8 mouse cellular contexts compared by ENCODE assay signal in genomic region chr15:89314511-89315189, GRCm38 (mm10). TPM values are rescaled to one million over a fixed set of nuclear protein-coding genes. Genes with fewer than 3 reads are reported as not detected.
DNase-seq lines count a peak whose midpoint lies in the region; ATAC-seq lines count a peak whose summit lies in the region.

No protein-coding gene starts in this region.

- ATAC-seq in hindbrain, embryonic 13.5 days (ENCODE audit: low FRiP score): peak; percentile 70
- ATAC-seq in neural tube, embryonic 13.5 days (ENCODE audit: low read depth): peak; percentile 65

- peak overlapping the region; percentile 93 for H3K9ac ChIP-seq in hindbrain, embryonic 13.5 days
- peak overlapping the region; percentile 90 for H3K9ac ChIP-seq in neural tube, embryonic 13.5 days

- peaks cover 32% of the 10 kb centered on the region for H3K4me1 ChIP-seq in embryonic facial prominence, embryonic 10.5 days
- peaks cover 45% of the 10 kb centered on the region for H3K4me1 ChIP-seq in hindbrain, embryonic 13.5 days (replicated peaks)
- H3K4me1 ChIP-seq in neural tube, embryonic 13.5 days (replicated peaks): peaks cover 54% of the 10 kb centered on the region

- under 1% methylated on average over 58 of the region's 58 CpGs for WGBS in embryonic facial prominence, embryonic 10.5 days
- WGBS in hindbrain, embryonic 13.5 days: under 1% methylated on average over 57 of the region's 58 CpGs
- under 1% methylated on average over 58 of the region's 58 CpGs for WGBS in neural tube, embryonic 13.5 days

- no peaks in the 10 kb centered on the region for H3K27me3 ChIP-seq in embryonic facial prominence, embryonic 10.5 days (replicated peaks; ENCODE audit: low read depth, poor library complexity, severe bottlenecking)
- no peaks in the 10 kb centered on the region for H3K27me3 ChIP-seq in hindbrain, embryonic 13.5 days
- H3K27me3 ChIP-seq in neural tube, embryonic 13.5 days: no peaks in the 10 kb centered on the region

- H3K27ac ChIP-seq in embryonic facial prominence, embryonic 10.5 days (replicated peaks): peak overlapping the region; percentile 88
- H3K27ac ChIP-seq in hindbrain, embryonic 13.5 days: peak overlapping the region; percentile 79
- peak overlapping the region; percentile 68; the same call in 1 of the 2 replicates for H3K27ac ChIP-seq in neural tube, embryonic 13.5 days (replicated peaks)

- peak overlapping the region; percentile 92 for H3K4me2 ChIP-seq in hindbrain, embryonic 13.5 days
- H3K4me2 ChIP-seq in neural tube, embryonic 13.5 days: peak overlapping the region; percentile 94

- H3K4me3 ChIP-seq in embryonic facial prominence, embryonic 10.5 days: peak overlapping the region; percentile 98
- H3K4me3 ChIP-seq in hindbrain, embryonic 13.5 days: peak overlapping the region; percentile 96
- peak overlapping the region; percentile 98 for H3K4me3 ChIP-seq in neural tube, embryonic 13.5 days

- DNase-seq in layer of hippocampus, postnatal 10 days (ENCODE audit: low spot score in 2 of 2): peak; percentile 51 to 52
- DNase-seq in layer of hippocampus, adult 9-10 months (ENCODE audit: low spot score): no peak
- DNase-seq in NIH3T3 (ENCODE audit: low read depth) (peak; percentile 49), liver (peak; percentile 24)
- DNase-seq in embryonic facial prominence, embryonic 10.5 days (ENCODE audit: low spot score): peak; percentile 50
- DNase-seq in right cerebral cortex, postnatal 36 days (ENCODE audit: low spot score in 2 of 2): no peak

- H3K36me3 ChIP-seq in embryonic facial prominence, embryonic 10.5 days (replicated peaks): no peaks in the 10 kb centered on the region
- no peaks in the 10 kb centered on the region for H3K36me3 ChIP-seq in hindbrain, embryonic 13.5 days
- H3K36me3 ChIP-seq in neural tube, embryonic 13.5 days: no peaks in the 10 kb centered on the region

- H3K9me3 ChIP-seq in embryonic facial prominence, embryonic 10.5 days: no peaks in the 10 kb centered on the region
- H3K9me3 ChIP-seq in hindbrain, embryonic 13.5 days: no peaks in the 10 kb centered on the region
- no peaks in the 10 kb centered on the region for H3K9me3 ChIP-seq in neural tube, embryonic 13.5 days

RNA-seq across cellular contexts. Expression of gene Sbf1, which starts 0.5 kb away (rescaled TPM):
- total RNA-seq in layer of hippocampus, postnatal 10 days (2021): 100 to 1,000 TPM; 215 to 259 TPM
- 80.6 and 85.5 TPM in 2 replicates for polyA plus RNA-seq in embryonic facial prominence, embryonic 10.5 days (2016; fragmentation: Nextera tagmentation; extraction: Ambion mirVana)
- polyA plus RNA-seq in hindbrain, embryonic 13.5 days (2015; fragmentation: Nextera tagmentation; extraction: Ambion mirVana): 78.4 and 83.3 TPM in 2 replicates
- polyA plus RNA-seq in neural tube, embryonic 13.5 days (2015; fragmentation: Nextera tagmentation; extraction: Ambion mirVana): 81.8 and 90.0 TPM in 2 replicates

RNA-seq across cellular contexts. Expression of gene Adm2, which starts 7.9 kb away (rescaled TPM):
- not detected for total RNA-seq in layer of hippocampus, postnatal 10 days (2021)
- 0.30 and 0.34 TPM in 2 replicates for polyA plus RNA-seq in embryonic facial prominence, embryonic 10.5 days (2016; fragmentation: Nextera tagmentation; extraction: Ambion mirVana)
- not detected in 2 replicates for polyA plus RNA-seq in hindbrain, embryonic 13.5 days (2015; fragmentation: Nextera tagmentation; extraction: Ambion mirVana)
- not detected in 2 replicates for polyA plus RNA-seq in neural tube, embryonic 13.5 days (2015; fragmentation: Nextera tagmentation; extraction: Ambion mirVana)

RNA-seq across cellular contexts. Expression of gene Miox, which starts 19.5 kb away (rescaled TPM):
- not detected for total RNA-seq in layer of hippocampus, postnatal 10 days (2021)
- polyA plus RNA-seq in embryonic facial prominence, embryonic 10.5 days (2016; fragmentation: Nextera tagmentation; extraction: Ambion mirVana): not detected in 2 replicates
- polyA plus RNA-seq in hindbrain, embryonic 13.5 days (2015; fragmentation: Nextera tagmentation; extraction: Ambion mirVana): not detected in 2 replicates
- polyA plus RNA-seq in neural tube, embryonic 13.5 days (2015; fragmentation: Nextera tagmentation; extraction: Ambion mirVana): not detected in 2 replicates

RNA-seq across cellular contexts. Expression of gene Lmf2, which starts 40.8 kb away (rescaled TPM):
- total RNA-seq in layer of hippocampus, postnatal 10 days (2021): 10 to 100 TPM; 24.1 to 29.3 TPM
- polyA plus RNA-seq in embryonic facial prominence, embryonic 10.5 days (2016; fragmentation: Nextera tagmentation; extraction: Ambion mirVana): 49.1 and 52.2 TPM in 2 replicates
- 32.2 and 32.6 TPM in 2 replicates for polyA plus RNA-seq in hindbrain, embryonic 13.5 days (2015; fragmentation: Nextera tagmentation; extraction: Ambion mirVana)
- polyA plus RNA-seq in neural tube, embryonic 13.5 days (2015; fragmentation: Nextera tagmentation; extraction: Ambion mirVana): 34.1 and 35.1 TPM in 2 replicates

RNA-seq across cellular contexts. Expression of gene Ncaph2, which starts 40.9 kb away (rescaled TPM):
- 10 to 100 TPM; 73.2 to 82.3 TPM for total RNA-seq in layer of hippocampus, postnatal 10 days (2021)
- polyA plus RNA-seq in embryonic facial prominence, embryonic 10.5 days (2016; fragmentation: Nextera tagmentation; extraction: Ambion mirVana): 180 and 188 TPM in 2 replicates
- 104 TPM in 2 replicates for polyA plus RNA-seq in hindbrain, embryonic 13.5 days (2015; fragmentation: Nextera tagmentation; extraction: Ambion mirVana)
- polyA plus RNA-seq in neural tube, embryonic 13.5 days (2015; fragmentation: Nextera tagmentation; extraction: Ambion mirVana): 101 and 117 TPM in 2 replicates

Comparison
In these comparisons a context has a peak if more than half of its experiments do, and no peak if none do; other contexts are left out.
1. DNase-seq: peak in layer of hippocampus, postnatal 10 days (2 of 2), NIH3T3 (single experiment), embryonic facial prominence, embryonic 10.5 days (single experiment) and liver (single experiment); none in layer of hippocampus, adult 9-10 months (single experiment) and right cerebral cortex, postnatal 36 days (0 of 2).
2. Peak in every context shown above with its lines, with median percentiles within 50 percentile points of each other: H3K27ac ChIP-seq and H3K4me3 ChIP-seq.